Mouse (Mus musculus) urinary bladder, adult 2 months (tissue): ENCODE measurements around the gene Nxn. TPM values are rescaled to one million over a fixed set of nuclear protein-coding genes. Genes with fewer than 3 reads are reported as not detected.

Experiments used
- DNase-seq: peaks from one replicate; pipeline ENCODE4 v3.0.0; 2022; ENCODE audit warnings: low spot score
- polyA plus RNA-seq: library from polyadenylated mRNA; depleted of rRNA; stranded (reverse); fragments of >200 nt; gene quantifications from 2 replicates; pipeline ENCODE4 v1.2.3, GENCODE M21; 2012

Gene Nxn
- polyA plus RNA-seq, 1 experiment: 59.5 TPM

- no peak for DNase-seq
Measured at GRCm38 (mm10) chr11:76401398-76401797, 2.5 kb upstream of the Nxn start.

DNA sequence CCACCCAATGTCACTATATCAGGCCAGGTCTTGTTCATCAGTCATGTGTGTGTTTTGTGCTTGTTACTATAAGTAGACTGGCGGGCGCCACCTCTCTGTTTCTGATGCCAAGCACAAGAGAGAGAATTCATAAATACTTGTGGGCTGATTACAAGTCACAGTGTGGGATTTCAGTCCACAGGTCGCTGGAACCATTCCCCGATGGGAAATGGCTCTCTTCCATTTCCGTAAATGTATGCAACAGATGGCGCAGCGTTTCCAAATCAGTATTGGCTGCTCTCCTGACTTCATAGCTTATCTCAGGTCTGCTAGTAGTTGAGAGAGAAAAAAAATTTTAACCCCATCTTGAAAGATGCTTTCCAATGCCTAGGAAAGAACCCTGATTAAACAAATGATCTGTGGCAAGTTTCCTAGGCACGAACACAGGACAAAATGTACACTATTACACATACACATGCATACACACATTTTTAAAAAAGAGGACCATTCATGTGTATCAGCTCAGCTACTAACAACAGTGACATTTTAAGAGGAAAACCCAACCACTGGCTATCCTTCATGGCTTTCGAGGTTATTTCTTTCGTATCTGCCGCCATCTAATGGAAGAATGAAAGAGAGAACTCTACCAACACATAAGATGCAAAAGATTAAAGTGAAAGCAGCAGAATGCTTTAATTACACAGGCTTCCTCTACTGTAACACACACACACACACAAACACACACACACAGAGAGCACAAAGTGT is 819 bp upstream of the Nxn start:
- DNase-seq: no peak

GRCm38 (mm10) chr11:76398312-76398797 is 585 bp downstream of the Nxn start:
- DNase-seq: no peak

GRCm38 (mm10) chr11:76397650-76398311 is 1.2 kb downstream of the Nxn start:
- peak; percentile 49 for DNase-seq

DNA sequence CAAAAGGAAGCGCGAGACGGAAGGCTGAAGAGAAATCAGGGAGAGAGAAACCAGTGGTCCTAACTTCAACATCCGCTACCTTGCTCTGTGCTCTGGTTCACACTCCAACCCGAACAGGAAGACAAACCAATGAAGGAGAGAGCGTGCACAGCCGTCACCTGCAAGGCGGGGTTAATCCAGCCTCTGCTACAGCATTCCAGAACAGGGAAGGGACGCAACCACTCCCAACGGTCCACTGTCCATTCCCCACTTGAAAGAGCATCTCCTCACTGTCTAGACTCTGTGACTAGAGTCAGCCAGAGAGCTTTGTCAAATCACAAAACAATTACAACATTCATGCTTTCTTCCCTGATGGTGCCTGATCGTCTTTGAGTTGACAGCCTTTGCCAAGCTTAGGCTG is 5.9 kb downstream of the Nxn start:
- DNase-seq: no peak

GRCm38 (mm10) chr11:76392532-76392931 is 6.4 kb downstream of the Nxn start:
- no peak for DNase-seq

GRCm38 (mm10) chr11:76388711-76389110 is 10.2 kb downstream of the Nxn start:
- DNase-seq: no peak

DNA sequence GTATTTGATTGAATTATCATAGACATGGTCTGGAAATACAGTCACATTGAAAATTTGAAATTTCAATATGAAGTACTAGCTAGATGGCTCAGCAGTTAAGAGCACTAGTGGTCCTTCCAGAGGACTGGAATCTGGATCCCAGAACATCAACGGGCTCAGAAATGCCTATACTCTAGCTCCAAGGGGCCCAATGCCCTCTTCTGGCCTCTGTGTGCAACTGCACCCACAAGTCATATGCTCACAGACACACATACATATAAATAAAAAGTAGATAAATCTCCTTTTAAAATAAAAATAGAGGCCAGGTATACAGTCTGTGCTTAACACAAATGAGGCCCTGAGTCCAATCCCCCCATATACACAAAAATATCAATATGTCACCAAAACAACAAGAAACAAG is 11.8 kb downstream of the Nxn start:
- DNase-seq: no peak

GRCm38 (mm10) chr11:76385746-76386145 is 13.2 kb downstream of the Nxn start:
- no peak for DNase-seq

- DNase-seq: no peak
Measured at GRCm38 (mm10) chr11:76385017-76385416, 13.9 kb downstream of the Nxn start.

DNA sequence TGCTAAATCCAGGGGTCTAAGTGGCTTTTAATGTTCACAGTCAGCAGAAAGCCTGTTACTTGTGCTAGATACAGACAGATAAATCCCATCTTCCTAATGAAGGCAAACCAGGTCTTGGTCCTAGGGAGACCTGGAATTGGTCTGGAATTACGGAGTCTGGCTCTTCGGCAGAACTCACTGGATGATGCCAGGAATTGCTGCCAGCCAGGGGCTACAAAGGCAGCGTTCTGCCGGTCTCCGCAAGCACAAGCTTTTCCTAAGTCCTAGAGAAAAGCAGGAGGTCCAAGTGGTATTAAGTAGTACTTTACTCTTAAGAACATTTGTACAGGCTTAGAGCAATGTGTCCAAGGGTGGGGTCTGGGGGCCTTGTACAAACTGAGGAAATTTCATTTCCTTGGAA is 14.6 kb downstream of the Nxn start:
- DNase-seq: no peak

DNA sequence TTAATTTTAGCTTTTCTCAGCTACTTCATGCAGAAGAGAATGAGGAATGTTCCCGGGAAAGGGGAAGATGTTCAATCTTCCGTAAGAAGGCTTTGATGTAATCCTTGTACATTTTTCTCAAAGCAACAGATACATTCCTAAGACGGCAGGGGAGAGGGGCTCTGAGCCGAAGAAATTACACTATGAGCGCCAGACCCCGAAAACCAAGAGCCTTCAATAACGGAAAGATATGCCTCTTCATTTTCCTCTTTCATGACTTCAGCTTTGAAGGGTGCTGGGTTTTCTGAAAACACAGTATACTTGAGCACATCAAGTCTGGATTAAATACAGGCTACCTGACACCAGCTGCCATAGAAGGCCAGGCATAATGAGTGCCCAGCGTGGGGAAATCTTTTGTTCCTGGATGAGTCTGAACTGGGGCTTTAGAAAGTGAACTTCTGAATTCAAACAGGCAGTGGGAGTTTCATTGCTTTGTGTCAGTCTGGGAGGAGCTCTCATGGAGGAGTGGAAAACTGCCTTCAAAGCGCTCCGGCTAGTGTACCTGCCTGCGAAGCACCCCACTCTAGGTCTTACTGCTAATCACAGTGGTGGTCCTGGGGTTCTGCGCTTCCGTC is 16.1 kb downstream of the Nxn start:
- no peak for DNase-seq

DNA sequence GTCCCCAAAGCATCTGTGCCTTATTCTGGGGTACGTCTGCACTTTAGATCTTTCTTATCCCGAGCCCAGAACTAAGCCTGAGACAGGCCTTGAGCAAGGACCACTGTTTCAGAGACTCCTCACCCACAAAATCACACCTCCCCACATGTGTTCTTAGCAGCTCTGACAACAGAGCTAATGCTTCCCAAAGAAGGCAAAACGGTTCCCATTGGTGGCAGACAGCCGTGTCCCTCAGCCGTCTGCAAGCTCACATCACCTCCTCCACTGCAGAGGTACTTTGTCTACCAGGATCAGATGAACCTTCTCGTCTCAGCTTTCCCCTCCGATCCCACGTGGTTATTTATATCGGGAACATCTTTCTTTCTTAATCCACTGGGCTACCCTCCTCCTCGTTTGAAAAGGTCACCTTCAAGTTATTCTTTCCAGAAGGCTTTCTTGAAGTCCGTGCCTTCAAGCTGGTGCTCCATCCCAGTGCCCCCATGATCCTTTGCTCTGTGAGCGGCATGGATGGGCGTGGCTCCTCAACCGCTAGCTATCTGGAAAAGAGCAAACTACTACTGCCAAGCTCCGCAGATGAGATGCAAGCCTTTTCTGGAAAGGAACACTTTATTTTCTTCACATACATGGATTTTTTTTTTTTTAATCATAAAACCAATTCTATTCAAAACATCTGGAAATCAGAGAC is 17.6 kb downstream of the Nxn start:
- no peak for DNase-seq

DNA sequence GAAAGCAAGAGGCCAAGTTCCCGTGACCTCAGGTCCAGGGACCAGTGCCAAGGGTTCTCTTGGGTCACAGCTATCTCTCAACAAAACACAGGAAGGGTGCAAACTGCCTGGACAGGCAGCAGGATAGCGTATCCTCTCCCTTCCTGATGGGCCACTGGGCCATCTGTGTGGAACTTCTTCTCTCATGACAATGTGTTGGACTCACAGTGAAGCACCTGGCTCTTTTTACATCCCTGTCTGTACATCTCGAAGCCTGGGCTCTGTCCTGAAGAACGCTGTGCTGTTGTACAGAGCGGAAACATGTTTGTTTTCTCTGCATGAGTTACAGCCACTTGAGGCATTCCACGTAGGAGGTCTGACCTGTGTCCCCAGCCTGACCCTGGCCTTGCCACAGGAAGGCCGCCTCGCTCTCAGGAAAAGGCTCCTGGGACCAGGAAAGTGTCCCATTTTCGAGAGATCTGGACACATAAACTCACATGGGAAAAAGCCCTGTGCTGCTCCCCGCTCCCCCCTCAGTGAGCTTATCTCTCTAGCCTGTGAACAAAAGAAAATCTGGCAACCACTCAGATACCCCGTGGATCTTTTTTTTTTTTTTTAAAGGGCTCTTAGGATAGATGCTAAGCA is 18.9 kb downstream of the Nxn start:
- no peak for DNase-seq

DNA sequence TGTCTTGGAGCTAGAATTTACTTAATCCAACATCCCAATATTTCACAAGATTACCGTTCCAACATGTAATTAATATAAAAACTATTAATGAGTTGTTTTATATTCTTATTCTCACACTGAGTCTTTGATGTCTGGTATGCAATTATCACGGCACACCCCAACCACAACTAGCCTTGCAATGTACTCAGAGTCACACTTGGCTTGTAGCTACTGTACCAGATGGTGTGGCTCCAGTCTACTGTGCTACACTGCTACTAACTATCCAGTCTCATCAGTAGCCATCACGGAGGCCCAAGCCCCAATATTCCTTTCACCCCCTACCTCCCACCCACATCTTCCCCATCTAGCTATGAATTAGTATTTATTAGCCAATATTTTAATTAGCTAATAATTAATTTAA is 22.5 kb downstream of the Nxn start:
- DNase-seq: no peak

DNA sequence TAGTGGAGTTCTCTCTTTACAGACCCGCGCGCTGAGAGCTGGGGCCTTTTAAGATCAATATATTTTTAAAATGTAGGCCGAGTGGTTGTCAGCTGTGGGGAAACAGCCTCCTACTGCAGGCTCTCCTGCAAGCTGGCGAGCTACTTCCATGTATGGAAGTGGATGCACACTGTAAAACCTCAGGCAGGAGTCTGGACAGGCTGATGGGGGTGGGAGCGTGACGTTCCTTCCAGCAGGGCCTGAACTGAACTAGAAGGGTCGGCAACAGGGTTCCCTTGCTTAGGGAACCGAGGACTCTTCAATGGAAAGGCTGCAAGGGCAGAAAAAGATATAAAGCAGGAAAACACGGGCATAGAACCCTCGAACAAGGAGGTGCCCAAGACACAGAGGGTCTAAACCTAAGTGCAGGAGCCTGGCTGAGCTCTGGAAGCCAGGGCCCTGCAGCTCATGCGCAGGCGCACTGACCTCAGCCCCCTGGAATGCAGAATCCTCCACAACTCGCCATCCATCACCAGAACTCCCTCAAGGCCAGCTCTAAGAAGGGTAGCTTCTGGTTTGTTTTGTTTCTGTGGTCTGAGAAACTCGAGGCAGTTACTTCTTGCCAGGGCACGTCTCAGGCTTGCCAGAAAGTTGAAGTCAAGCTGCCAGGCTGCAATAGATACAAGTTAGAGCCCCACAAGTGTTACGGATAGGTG is 24.3 kb downstream of the Nxn start:
- DNase-seq: peak; percentile 58

GRCm38 (mm10) chr11:76372534-76372933 is 26.4 kb downstream of the Nxn start:
- DNase-seq: no peak

DNA sequence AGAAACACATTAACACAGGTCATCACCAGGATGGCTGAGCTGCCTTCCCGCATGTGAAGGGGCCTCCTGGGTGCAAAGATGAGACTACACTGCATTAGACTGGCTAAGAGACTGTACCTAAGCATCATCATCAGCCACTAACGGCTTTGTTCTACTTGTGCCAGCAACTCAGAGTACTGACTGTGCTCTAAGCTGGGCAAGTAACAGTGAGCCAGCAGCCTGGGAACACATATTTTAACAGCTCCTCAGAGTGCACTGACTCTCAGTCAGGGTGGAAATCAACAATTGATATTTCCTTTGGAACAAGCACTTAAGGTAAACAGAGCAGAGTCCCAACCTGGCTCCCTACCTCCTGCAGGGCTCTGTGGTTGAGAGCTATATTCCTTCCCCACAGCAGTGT is 26.8 kb downstream of the Nxn start:
- no peak for DNase-seq

DNA sequence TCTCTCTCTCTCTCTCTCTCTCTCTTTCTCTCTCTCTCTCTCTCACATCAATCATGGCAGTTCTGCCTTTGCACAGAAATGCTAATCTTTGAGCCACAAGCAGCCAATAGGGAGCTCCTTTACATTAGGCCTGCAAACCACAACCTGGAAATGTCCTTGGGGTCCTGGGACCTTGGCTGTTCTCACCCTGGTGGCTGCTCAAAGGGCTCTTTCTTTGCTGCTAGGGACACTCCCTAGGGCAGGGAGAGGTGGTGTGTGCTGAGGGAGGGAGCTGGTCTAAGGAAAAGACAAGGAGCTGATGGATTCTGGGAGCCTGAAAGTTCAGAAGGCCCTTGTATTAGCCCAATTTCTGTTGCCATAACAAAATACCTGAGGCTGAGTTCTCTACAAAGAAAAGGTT is 28.4 kb downstream of the Nxn start:
- DNase-seq: no peak

DNA sequence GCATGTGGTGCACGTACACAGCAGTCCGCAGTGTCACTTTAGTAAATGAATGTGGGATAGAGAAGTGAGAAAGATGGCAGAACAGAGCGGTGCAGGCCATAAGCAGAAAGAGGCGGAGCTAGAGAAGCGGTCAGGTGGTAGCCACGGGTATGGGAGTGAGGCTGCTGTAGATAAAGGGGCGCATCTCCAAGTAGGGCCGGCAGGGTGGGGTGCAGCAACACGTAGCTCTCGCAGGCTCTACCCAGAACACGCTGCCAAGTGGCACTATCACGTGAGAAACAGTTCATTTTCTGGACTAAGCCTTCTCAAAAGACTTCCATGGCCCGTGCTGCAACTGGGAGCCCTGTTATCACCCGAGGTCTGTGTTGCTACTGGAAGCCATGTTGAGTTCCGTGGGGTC is 32.2 kb downstream of the Nxn start:
- no peak for DNase-seq

DNA sequence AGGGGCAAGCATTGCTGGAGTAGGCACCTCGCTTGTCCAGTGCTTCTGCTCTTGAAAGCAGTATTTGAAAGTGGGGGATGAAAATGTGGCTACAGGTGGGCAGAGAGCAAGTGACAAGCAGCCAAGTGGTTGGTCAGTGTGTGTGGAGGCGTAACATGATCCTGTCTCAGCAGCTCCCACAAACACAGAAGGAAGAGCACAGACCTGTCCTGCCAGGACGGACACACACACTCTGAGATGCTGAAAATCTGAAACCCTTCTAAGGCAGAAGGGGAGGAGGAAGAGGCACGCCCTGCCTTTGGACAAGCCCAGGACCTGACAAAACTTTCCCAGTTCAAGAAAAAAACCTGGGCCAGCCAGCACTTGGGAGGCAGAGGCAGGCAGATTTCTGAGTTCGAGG is 34.9 kb downstream of the Nxn start:
- no peak for DNase-seq
